Mouse (Mus musculus) liver, postnatal 0 days (tissue): ENCODE measurements around the gene Rbp1.

Source experiments
- CTCF ChIP-seq: sonication (generic); IDR thresholded peaks from 2 replicates; pipeline ENCODE4 v1.5.1; 2016; ENCODE audit warnings: antibody characterized with exemption, low read depth
- EP300 ChIP-seq: IDR thresholded peaks from 2 replicates; pipeline ENCODE4 v1.6.1; 2016; ENCODE audit warnings: antibody characterized with exemption, low read depth, mild to moderate bottlenecking

- TF ChIP-seq CTCF (no peak), EP300 (no peak)
Observed at GRCm38 (mm10) chr9:98487273-98487672, 64.5 kb downstream of the Rbp1 start.
